Mouse (Mus musculus) brain, embryonic 18.5 days (tissue): ENCODE data around the gene Polr2j.

ENCODE experiments used
- DNase-seq: peaks from one replicate; pipeline ENCODE4 v3.0.0-alpha.2; 2012; ENCODE audit warnings: low read depth, low spot score

The Polr2j gene

DNA sequence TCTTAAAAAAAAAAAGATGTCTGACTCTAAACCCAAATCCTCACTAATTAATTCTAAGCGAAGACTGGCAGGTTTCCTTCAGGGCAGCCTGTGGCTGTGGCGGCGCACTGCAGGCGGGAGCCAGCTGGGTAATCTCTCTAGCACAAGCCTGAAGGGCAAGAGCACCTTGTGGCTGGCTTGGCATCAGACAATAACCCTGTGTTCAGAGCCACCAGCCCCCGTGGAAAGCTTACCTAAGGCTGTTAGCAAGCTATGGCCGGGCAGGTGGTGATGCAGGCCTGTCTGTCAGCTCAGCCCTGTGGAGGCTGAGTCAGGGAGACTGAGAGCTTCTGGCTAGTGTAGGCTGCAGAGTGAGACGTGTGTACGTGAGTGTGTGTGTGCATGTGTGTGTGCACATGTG, 48.8 kb downstream of the Polr2j start:
- DNase-seq = no peak

- DNase-seq = no peak
Measured at GRCm38 (mm10) chr5:136167296-136167695, 50.9 kb downstream of the Polr2j start.

DNA sequence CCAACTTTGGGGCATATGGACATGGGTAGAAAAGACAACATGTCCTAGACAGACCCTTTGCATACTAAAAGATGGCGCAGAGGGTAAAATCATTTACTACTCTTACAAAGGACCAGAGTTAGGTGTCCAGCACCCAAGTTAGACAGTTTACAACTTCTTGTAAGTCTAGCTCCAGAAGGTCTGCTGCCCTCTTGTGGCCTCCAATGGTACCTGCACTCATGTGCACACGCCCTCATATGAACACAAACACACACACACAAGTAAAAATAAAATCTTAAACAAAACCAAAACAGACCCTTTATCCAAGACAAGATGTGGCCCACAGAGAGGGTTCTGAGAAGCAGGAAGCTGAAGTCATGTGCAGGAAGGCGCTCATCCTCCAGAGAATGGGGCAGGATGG, 51.6 kb downstream of the Polr2j start:
- DNase-seq = no peak

- DNase-seq = no peak
Measured at GRCm38 (mm10) chr5:136169626-136170511, 53.4 kb downstream of the Polr2j start.

DNA sequence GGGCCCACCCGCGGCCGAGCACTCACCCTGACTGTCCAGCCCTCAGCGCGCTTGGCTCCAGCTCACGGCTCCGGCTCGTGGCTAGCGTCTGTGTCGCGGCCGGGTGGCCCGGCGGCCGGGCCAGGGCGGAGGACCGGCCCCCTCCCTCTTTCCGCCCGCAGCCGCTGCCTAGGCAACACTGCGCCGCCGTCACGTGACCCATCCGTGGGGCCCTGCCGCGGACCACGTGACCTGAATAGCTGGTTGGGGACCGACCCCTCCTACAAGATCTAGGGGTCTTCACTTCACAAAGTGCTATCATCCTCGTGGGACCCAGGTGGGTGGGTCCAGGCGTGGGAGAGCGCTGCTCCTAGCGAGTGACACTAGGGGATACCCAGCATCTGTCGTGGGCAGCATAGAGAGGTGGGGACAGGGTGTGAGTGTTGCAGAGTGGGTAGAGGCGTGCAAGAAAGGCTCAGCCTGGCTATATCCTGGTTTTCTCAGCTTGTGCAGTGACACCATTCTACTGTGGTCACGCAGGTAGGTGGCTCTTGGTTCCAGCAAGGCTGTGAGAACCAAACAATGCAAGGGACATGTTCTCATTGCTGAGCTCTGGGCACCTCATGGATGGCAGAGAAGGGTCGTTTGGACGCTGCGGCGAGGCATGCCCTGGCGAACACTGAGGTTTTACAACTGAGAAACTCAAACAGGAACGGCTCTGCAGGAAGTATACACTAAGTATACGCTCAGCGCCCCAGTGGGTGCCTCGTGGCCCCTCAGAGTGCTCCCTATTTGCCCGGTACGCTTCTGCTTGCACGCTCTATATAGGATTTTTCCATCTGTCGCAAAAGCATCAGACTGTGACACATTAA, 54.3 kb downstream of the Polr2j start, which contains the start of gene Orai2:
Gene Orai2 (minus strand): TSS at position 202 of the 851 bp plus-strand sequence.
- peak; percentile 65 for DNase-seq

GRCm38 (mm10) chr5:136171363-136172341, 55.2 kb downstream of the Polr2j start:
- no peak for DNase-seq
